Mouse (Mus musculus) stomach, embryonic 14.5 days (tissue): Measurements from ENCODE around the gene Taf13. TPM values are rescaled to one million over a fixed set of nuclear protein-coding genes. Genes with fewer than 3 reads are reported as not detected.

Experiments used
- ATAC-seq: fragments of 200-750 bp; cut with Nextera tagmentation; 2 replicates; pipeline ENCODE4 v1.8.0; 2017; ENCODE audit warnings: low read depth, moderate TSS enrichment; ENCODE audit not compliant: insufficient number of reproducible peaks, insufficient read depth, low FRiP score
- H3K27ac ChIP-seq: fragments of 300-500 bp; sonication (generic); 2 replicates; pipeline ENCODE4 v1.5.1; 2014; ENCODE audit warnings: mild to moderate bottlenecking, low read length, moderate library complexity, mixed read lengths
- H3K27me3 ChIP-seq: fragments of 300-500 bp; sonication (generic); 2 replicates; pipeline ENCODE4 v1.6.1; 2014; ENCODE audit warnings: low read length, control low read depth, mixed read lengths; ENCODE audit not compliant: control insufficient read depth, insufficient read depth
- H3K36me3 ChIP-seq: fragments of 300-500 bp; sonication (generic); 2 replicates; pipeline ENCODE4 v1.6.1; 2014; ENCODE audit warnings: mild to moderate bottlenecking, control low read depth, low read length, moderate library complexity, mixed read lengths; ENCODE audit not compliant: control insufficient read depth, insufficient read depth
- H3K4me1 ChIP-seq: fragments of 300-500 bp; sonication (generic); 2 replicates; pipeline ENCODE4 v1.6.1; 2014; ENCODE audit warnings: low read length, control low read depth, mixed read lengths; ENCODE audit not compliant: control insufficient read depth, insufficient read depth
- H3K4me2 ChIP-seq: fragments of 300-500 bp; sonication (generic); replicated peaks from 2 replicates; pipeline ENCODE4 v1.6.1; 2014; ENCODE audit warnings: low read depth, low read length, control low read depth
- H3K4me3 ChIP-seq: fragments of 300-500 bp; sonication (generic); 2 replicates; pipeline ENCODE4 v1.5.1; 2014; ENCODE audit warnings: low read depth, low read length, control low read depth
- H3K9ac ChIP-seq: fragments of 300-500 bp; sonication (generic); replicated peaks from 2 replicates; pipeline ENCODE4 v1.6.1; 2014; ENCODE audit warnings: low read depth, mild to moderate bottlenecking, control low read depth, low read length, moderate library complexity, mixed read lengths
- H3K9me3 ChIP-seq: fragments of 300-500 bp; sonication (generic); 2 replicates; pipeline ENCODE4 v1.6.1; 2016; ENCODE audit warnings: low read depth, low read length, control low read depth; ENCODE audit not compliant: control insufficient read depth
- WGBS: fragments of 180-500 bp; shearing (Covaris S2); extraction: QIAGEN DNeasy Blood & Tissue Kit; methylation state at CpG from one replicate; pipeline ENCODE4 v1.1.7; 2014; 5-methylcytosine and 5-hydroxymethylcytosine counted together
- polyA plus RNA-seq: library from polyadenylated mRNA; unstranded; fragments of >200 nt; fragmentation: Nextera tagmentation; extraction: Ambion mirVana; gene quantifications from 2 replicates; pipeline ENCODE4 v1.2.1, GENCODE M21; 2014

Gene Taf13
- polyA plus RNA-seq, 1 experiment from 2014 or later = 44.5 TPM

DNA sequence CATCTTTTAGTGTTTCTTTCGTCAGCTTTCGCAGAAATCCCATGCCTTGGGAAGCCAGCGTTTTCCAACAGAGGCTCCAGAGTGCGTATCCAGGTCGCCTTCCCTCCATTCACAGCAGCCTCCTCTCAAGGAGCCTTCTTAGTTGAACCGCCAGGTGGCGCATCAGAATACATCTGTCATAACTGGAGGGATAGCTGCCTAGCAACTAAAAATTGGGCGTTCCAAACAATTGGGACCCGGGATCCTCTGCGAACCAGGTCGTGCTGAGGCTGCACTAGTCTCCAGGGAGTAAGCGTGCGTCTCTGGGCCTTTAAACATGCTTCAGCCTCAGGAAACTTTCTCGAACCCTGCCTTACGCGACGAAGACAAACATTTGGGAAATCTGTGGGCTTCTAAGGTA lies 34.2 kb upstream of the Taf13 start:
- peak; percentile 62; the same call in 1 of the 2 replicates for ATAC-seq
- Histone ChIP-seq H3K9me3 (no peaks in the 10 kb centered on the region), H3K27ac (no peak overlapping the region), H3K4me1 (peaks cover 5% of the 10 kb centered on the region; the same call in 1 of the 2 replicates), H3K4me2 (peak overlapping the region; percentile 40), H3K4me3 (peak overlapping the region; percentile 8), H3K36me3 (no peaks in the 10 kb centered on the region), H3K27me3 (peaks cover 5% of the 10 kb centered on the region; the same call in 1 of the 2 replicates), H3K9ac (no peak overlapping the region)
- 5% methylated on average over 17 of the region's 17 CpGs for WGBS

DNA sequence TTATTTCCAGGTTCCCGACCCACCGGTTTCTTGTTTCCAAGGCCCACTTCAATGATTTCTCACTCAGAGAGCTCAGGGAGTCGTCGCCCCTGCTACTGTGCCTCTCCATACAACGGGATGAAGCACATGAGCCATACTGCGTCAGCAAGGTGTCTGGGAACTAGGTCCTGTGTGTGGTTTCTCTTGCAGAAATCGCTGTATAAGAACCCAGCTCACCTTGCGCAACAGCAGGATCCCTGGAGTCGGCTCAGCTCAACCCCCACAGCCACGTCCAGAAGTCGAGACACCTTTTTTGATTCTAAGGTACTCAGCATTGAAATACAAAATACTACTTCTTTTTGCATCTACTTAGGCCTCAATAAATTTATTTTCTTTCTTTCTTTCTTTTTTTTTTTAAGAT lies 29.2 kb upstream of the Taf13 start:
- H3K27ac ChIP-seq = no peak overlapping the region
- H3K4me3 ChIP-seq = no peak overlapping the region
- H3K4me2 ChIP-seq = no peak overlapping the region
- no peaks in the 10 kb centered on the region for H3K27me3 ChIP-seq
- H3K36me3 ChIP-seq = no peaks in the 10 kb centered on the region
- ATAC-seq = no peak
- H3K4me1 ChIP-seq = no peaks in the 10 kb centered on the region
- whole genome bisulfite sequencing = 80% methylated on average over 11 of the region's 11 CpGs
- no peaks in the 10 kb centered on the region for H3K9me3 ChIP-seq
- no peak overlapping the region for H3K9ac ChIP-seq

DNA sequence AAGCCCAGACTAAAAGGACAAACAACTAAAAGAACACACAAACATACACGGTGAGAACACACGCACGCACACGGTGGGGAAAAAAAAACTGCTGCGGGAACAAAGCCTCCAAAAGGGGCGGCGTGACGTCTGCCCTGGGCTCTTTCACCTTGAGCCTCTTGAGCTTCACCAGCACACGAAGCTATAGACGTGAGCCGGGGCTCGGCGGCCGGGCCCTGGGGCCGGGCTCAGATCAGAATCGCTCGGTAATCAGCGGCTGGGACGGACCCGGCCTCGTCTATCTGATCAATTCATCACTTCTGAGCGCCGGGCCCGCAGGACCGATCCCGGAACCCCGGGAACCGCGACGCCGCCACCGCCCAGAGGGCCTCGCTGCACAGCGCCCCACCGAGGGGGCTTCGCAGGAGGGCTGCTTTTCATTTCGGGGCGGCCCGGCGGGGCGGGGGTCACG lies 17.4 kb upstream of the Taf13 start:
- Histone ChIP-seq H3K27me3 (no peaks in the 10 kb centered on the region), H3K27ac (peak overlapping the region; percentile 86), H3K4me1 (no peaks in the 10 kb centered on the region; the same call in 1 of the 2 replicates), H3K36me3 (peaks cover 12% of the 10 kb centered on the region), H3K9ac (peak overlapping the region; percentile 97), H3K9me3 (no peaks in the 10 kb centered on the region), H3K4me3 (peak overlapping the region; percentile 79), H3K4me2 (peak overlapping the region; percentile 68)
- ATAC-seq = peak; percentile 71
- under 1% methylated on average over 42 of the region's 42 CpGs for WGBS

DNA sequence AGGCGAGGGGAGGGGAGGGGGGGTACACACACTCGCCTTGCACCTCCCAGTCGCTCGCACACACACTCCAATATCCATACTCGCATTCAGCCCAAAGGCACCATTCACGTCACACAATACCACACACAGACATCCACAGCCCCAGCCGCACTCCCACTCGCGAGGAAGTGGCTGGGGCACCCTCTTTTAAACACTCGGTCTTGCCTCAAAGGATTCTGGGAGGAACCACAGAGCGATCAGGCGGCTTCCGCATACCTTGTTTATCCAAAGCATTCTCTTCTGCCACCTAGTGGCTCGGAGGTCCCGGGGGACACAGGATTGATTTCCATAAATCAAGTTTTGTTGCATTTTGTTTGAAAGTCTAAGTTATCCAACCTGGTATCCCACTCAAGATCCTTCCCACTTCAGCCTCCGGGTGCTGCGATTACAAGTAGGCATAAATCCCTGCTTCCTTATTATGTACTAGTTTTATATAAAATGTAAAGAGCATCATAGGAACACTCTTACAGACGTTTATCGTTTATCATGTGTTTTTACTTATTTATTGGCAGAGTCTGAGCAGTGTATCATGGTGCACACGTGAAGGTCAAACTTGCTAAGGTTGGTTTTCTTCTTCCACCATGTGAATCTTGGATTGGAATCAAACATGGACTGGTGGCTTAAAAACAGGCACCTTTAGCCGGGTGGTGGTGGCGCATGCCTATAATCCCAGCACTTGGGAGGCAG lies 16.7 kb upstream of the Taf13 start:
- H3K4me2 ChIP-seq = peak overlapping the region; percentile 68
- peak overlapping the region; percentile 79 for H3K4me3 ChIP-seq
- peak overlapping the region; percentile 86 for H3K27ac ChIP-seq
- H3K36me3 ChIP-seq = peaks cover 18% of the 10 kb centered on the region
- peak overlapping the region; percentile 97 for H3K9ac ChIP-seq
- ATAC-seq = peak; percentile 97
- H3K27me3 ChIP-seq = no peaks in the 10 kb centered on the region
- H3K4me1 ChIP-seq = no peaks in the 10 kb centered on the region; the same call in 1 of the 2 replicates
- no peaks in the 10 kb centered on the region for H3K9me3 ChIP-seq
- 18% methylated on average over 22 of the region's 22 CpGs for WGBS

DNA sequence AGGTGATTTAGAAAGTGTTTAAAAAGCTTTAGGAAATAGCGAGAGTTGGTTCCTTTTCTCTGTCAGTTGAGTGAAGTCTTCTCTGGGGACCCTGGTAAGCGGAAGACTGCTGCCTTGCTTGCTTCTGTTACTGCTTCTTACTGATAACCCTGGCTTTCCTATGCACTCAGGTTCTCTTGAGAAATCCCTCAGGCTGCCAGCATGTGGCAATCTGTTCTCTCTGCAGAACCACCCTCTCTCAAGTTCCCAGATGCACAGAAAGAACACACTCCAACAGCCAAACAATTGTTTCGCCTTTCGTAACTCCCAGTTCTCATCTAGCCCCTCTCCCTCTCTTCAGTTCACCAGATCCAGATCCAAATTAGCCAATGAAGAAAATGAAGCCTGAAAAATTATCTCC lies 13.6 kb upstream of the Taf13 start:
- no peak for ATAC-seq
- Histone ChIP-seq H3K4me2 (no peak overlapping the region), H3K9me3 (no peaks in the 10 kb centered on the region), H3K27ac (no peak overlapping the region), H3K9ac (no peak overlapping the region), H3K4me3 (no peak overlapping the region), H3K27me3 (no peaks in the 10 kb centered on the region), H3K4me1 (peaks cover 7% of the 10 kb centered on the region; the same call in 1 of the 2 replicates), H3K36me3 (peaks cover 24% of the 10 kb centered on the region)
- 94% methylated on average over 4 of the region's 4 CpGs for WGBS

DNA sequence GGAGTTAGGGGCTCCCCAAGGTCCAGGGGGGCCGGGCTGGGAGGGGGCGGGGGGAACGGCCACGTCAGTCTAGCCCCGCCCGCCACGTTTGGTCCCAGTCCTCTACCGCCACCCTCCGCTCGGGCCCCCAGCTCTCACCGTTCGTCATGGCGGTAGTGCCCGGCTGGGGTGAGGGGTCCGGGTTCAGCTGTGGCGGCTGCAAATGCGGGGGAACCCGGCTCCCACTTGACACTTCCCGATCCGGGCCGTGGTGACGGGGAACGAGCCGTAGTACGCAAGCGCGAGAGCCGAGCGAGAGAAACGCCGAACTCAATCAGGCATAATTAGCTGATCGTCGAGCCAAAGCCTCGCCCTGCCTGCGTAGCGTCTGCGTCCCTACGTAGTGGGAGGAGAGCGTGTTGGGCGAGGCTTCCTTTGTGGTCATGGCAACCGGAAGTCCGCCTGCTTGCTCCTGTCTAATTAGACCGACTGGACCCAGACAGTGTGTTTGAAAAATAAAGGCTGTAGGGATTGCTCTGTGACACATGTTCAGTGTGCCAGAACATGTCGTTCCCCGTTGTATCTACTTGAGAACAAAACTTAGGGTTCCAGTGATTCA lies 9.3 kb upstream of the Taf13 start, which contains the start of gene Tmem167b:
TSS of gene Tmem167b (minus strand) at position 334 of the 598 bp plus-strand sequence.
- Histone ChIP-seq H3K9me3 (no peaks in the 10 kb centered on the region), H3K4me2 (peak within 1 kb of the TSS; percentile 76), H3K36me3 (peaks cover 24% of the 10 kb centered on the region), H3K27ac (peak within 1 kb of the TSS; percentile 86), H3K4me3 (peak within 1 kb of the TSS; percentile 50), H3K4me1 (peaks cover 7% of the 10 kb centered on the region; the same call in 1 of the 2 replicates), H3K9ac (peak within 1 kb of the TSS; percentile 57), H3K27me3 (no peaks in the 10 kb centered on the region)
- under 1% methylated on average over 45 of the region's 45 CpGs for WGBS
- peak; percentile 97 for ATAC-seq

DNA sequence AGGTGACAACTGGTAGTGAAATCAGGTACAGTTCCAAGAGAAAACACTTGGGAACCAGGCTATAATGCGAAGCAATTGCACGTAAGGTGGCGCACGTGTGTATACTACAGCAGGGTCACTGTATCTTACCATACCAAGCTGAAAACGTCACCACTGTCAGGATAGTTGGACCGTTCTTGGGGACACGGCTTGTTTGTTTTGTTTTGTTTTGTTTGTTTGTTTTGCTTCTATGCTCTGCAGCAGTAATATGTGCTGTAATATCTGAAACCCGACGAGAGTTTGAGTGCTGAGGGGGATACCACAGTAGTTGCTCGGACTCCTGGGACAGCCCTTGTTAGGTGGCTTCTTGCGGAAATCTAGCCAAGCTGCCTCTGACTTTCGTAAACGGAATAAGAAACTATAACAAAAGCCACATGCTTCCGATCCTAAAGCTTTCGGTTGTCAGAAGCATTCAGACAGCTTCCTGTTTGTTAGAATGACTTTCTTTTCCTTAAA lies 8.7 kb upstream of the Taf13 start:
- peak; percentile 50; the same call in 1 of the 2 replicates for ATAC-seq
- 8% methylated on average over 15 of the region's 15 CpGs for WGBS
- Histone ChIP-seq H3K36me3 (peaks cover 24% of the 10 kb centered on the region), H3K9me3 (no peaks in the 10 kb centered on the region), H3K27me3 (no peaks in the 10 kb centered on the region), H3K9ac (peak overlapping the region; percentile 11; the same call in 1 of the 2 replicates), H3K4me3 (peak overlapping the region; percentile 50), H3K27ac (peak overlapping the region; percentile 86), H3K4me2 (peak overlapping the region; percentile 76), H3K4me1 (peaks cover 7% of the 10 kb centered on the region; the same call in 1 of the 2 replicates)

DNA sequence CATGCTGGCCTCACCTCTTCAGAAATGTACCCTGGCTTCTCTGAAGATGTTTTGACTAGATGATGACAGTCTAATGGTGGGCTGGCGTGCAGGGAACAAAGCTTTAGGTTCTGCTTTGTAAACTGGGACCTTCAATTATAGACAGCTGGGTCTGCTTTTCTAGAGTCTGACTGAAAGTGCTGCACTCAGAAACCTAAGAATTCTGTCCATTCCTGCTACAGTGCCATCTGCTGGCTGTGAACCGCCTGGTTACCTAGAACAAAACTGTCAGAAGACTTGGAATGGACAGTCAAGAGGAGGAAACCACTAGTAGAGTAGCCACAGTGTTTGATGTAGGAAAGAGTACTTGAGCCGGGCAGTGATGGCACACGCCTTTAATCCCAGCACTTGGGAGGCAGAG lies 8.2 kb upstream of the Taf13 start:
- 5% methylated on average over 4 of the region's 4 CpGs for WGBS
- H3K4me2 ChIP-seq = peak overlapping the region; percentile 76

More for the DNA sequence above, 8.2 kb upstream of the Taf13 start:
- ATAC-seq = no peak
- peaks cover 7% of the 10 kb centered on the region; the same call in 1 of the 2 replicates for H3K4me1 ChIP-seq
- H3K27ac ChIP-seq = peak overlapping the region; percentile 86
- H3K36me3 ChIP-seq = peaks cover 19% of the 10 kb centered on the region; the same call in 1 of the 2 replicates
- H3K9me3 ChIP-seq = no peaks in the 10 kb centered on the region
- H3K4me3 ChIP-seq = peak overlapping the region; percentile 50
- 0 out of 2 replicates have a peak overlapping the region, but pooled peaks have one; percentile 11 for H3K9ac ChIP-seq
- H3K27me3 ChIP-seq = no peaks in the 10 kb centered on the region
